Mouse (Mus musculus): ENCODE measurements around the gene Rpl35a. TPM values are rescaled to one million over a fixed set of nuclear protein-coding genes. Genes with fewer than 3 reads are reported as not detected.
A peak's percentile ranks its signal among the peaks of the same experiment; 100 is the strongest.
"Not testable (repeated sequence)": the region's sequence is repeated elsewhere in the genome, so short reads cannot be mapped to it uniquely, and the experiment has no call there.

Rpl35a gene
- 1,000 to 10,000 TPM; 1,192 to 1,593 TPM for polyA plus RNA-seq (2017; shearing (Covaris generic))

DNA sequence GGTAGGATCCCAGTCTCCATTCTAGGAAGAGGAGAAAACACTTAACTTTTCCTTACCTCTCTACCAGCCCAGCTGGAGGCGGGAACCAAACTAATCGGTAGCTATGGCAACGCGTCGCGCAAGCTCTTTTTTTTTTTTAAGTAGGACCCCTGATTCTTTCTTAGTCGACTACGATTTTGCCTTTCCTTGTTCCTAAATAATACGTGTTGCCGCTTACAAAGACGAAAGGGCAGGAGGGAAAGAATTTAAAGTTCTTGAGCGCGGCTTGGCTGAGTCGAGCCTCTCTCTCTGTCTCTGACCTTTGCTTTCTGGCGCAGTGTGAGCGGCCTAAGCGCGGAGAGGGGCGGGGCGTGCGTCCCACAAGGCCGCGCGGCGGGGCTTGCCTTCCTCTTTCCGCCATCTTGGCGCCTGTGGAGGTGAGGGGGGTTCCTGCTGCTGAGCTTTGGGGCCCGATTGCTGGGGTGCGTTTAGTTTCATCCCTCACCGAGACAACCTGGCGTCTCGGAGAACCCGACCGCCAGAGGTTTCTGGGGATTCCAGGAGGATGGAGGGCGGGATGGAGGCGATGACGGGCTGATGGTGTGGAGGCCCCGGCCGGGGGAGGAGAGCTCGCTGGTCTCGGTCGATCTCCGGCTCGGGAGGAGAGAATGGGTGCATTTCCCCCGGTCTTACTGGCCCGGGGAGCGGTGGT lies at the start of gene Rpl35a, which contains the start of gene Iqcg:
Gene Rpl35a, plus strand, starts transcription at position 359 of the 691 bp plus-strand sequence.
Gene Iqcg, minus strand, starts transcription at position 124 of the 691 bp plus-strand sequence.
- ATAC-seq, result peak; percentile 91

DNA sequence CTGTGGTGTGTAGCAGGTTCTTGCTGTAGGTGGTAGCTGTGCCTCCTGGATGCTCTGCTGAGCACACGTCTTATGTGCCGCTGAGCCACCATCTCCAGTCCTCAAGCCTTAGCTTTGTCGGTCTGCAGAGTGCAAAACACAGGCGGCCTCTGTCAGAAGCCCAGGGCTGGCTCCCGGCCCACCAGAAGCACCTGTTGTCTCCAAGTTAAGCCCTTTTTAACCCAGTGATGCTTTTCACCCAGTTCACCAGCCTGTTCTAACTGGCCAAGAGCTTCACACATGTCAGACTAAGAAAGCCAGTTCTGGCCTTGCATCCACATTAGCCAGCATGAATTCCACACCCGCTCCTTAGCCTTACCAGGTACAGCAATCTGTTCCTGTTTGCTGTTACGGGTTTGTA lies 49.4 kb upstream of the Rpl35a start:
- no peak for ATAC-seq

DNA sequence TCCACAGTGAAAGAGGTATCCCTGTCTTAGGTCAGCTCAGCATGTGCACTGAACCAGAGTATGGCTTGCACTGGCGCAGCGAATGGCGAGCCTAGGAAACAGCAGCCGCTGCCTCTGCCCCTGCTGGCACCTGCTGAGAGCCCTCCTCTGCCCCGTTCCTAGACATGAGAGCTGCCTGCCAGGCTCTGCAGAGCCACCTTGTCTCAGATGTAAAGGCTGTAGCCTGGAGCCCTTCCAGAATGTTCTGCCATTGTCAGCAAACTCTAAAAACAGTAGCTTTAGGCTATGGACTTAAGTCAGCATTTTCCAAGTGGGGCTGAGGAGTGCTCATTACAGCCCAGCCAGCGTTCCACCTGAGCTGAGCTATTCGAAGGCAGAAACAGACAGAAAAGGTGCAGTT lies 48.8 kb upstream of the Rpl35a start:
- no peak for ATAC-seq

DNA sequence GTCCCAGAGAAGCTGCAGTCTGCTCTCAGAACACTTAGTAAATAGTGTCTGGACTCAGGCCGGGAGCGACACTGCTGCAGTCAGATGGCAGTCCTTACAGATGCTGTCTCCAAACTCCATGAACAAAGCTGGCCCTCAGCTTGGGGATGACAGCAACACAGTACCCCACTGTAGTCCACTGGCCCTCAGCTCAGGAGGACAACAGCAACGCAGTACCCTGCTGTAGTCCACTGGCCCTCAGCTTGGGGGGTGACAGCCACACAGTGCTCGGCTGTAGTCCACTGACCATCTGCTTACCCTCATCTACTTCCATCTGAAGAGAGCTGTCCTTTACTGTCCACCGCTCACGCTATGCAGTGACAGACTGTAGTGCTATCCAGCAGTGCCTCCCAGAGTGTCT lies 46.1 kb upstream of the Rpl35a start:
- no peak for ATAC-seq

DNA sequence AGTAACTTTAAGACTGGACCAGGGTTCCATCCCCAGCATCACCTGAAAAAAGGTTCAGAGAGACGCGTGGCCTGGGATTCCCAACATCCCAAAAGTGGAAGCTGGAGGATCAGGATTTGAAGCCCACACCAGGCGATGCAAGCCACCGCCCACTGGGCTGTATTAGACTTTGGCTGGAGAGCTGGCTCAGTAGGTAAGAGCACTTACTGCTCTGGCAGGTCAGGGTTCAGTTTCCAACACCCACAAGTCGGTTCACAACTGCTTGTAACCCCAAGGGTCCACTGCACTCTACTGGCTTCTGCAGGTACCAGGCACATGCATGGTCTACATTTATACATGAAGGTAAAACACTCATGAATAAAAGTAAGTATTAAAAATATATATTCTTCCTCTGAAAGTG lies 42.5 kb upstream of the Rpl35a start:
- no peak for ATAC-seq

DNA sequence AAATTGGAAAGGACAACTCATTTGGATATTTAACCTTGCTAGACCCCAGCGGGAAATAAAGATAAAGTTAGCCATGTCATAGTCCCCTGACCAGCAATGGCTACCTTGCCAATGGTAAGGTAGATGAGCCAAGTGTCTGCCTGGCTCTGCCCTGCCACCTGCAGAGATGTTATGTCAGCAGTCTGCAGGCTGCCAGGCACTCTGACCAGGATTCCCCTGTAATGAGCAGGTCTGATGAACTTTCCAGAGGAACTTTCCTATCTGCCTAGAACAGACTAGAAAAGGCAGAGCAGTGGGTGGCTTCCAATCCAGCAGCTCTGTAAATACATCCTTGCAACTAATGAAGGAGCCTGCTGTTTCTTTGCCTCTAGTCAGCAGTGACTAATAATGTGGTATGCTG lies 41.3 kb upstream of the Rpl35a start:
- ATAC-seq, result no peak

DNA sequence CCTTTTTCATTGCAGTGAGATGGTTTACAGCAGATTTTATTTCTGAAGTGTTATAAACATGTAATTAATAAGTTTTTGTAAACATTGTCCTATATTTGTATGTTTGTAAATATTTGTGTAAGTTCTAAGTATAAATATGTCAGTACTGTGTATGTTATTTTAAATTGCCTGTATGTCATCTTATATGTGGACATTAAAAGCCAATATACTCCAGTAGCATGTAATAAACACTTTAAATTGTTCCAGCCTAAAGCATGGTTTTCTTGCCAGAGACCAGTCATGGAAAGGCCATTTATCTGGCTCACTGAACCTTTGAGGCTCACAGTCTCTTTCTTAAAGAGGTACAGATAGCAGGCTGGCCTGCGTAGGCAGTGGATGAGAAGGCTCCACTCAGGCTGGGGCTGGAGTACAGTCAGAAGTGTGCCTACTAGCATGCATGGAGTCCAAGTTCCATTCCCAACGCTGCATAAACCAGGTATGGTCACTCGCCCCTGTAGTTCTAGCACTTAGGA lies 40.8 kb upstream of the Rpl35a start:
- no peak for ATAC-seq

DNA sequence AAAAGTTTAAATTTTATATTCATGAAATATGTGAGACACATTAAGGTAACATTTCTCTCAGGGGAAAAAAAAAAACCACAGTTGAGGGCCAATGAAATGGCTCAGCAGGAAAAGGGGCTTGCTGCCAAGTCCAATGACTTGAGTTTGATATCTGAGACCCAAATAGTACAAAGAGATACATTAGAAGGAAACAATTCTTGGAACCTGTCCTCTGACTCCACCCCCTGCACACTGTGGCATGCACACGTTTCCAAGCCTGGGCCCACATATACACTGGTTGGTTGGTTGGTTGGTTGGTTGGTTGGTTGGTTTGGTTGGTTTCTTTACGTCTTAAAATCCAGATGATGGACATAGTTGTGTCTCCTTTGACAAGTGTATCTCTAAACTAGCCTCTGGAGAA lies 40.3 kb upstream of the Rpl35a start:
- ATAC-seq, result no peak

DNA sequence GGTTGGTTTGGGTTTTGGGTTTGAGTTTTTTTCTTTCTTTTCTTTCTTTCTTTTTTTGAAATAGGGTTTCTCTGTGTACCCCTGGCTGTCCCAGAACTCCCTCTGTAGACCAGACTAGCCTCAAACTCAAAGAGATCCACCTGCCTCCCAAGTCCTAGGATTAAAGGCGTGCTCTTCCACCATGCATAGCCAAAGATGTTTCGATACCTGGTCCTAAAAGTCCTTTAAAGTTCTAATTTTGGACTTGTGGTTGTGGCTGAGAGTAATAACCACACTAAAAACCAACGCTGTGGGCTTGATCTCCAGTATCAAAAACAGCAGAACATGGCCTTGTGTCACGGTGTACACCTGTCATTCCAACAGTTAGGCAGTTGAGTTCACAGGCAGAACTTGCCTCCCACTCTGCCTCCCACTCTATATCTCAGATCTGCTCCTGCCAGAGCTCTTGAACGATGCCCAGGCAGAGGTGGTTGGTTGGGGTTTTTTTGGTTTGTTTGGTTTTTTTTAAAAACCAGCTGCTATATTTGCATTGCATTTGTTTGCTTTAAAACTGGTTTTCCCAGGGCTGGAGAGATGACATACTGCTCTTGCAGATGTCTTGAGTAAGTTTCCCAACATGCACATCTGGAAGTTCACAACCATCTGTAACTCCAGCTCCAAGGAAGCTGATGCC lies 38.4 kb upstream of the Rpl35a start:
- no peak for ATAC-seq

DNA sequence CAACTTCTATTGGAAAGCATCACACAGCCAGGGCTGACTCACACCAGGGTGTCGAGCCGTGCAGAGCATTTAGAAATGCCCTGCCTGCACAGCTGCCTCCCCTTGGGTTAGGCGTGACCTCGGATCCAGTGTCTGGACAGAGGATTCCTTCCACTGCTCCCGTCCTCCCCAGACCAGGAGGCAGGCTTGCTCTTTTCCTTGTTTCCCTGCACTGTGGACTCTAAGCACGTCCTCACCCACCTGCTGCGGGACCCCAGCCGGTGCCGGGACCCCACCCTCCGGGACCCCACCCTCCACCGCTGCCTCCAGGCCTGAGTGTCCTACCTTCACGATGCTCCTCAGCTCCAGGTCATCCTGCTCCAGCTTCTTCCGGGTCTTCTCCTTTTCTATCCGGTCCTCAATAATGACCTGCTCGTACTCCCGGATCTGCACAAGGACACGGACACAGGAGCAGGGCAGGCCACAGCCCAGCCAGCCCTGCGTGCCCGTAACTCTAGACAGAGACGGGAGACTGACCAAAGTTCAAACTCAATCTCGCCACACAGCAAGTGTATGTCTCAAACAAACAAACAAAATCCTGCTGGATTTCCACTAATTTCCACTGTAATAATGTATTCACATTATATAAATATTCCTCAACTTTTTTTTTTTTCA lies 37.0 kb upstream of the Rpl35a start:
- no peak for ATAC-seq

DNA sequence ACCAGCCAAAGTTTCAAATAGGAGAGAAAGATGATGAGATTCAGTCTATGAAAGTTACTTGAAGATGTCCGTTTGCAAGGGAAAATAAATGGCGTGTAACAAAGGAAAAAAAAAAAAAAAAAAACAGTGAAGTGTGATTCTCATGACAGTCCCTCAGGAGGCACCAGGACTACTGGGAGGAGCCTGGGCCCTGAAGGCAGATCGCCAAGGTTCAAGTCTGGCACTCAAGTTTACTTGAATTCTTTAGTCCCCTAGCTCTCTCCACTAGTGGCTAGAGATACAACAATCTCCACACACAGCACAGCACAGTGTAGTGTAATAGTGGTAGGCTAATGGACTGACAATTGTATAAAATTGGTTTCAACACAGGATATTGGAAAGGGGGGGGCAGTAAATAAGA lies 34.9 kb upstream of the Rpl35a start:
- no peak for ATAC-seq

DNA sequence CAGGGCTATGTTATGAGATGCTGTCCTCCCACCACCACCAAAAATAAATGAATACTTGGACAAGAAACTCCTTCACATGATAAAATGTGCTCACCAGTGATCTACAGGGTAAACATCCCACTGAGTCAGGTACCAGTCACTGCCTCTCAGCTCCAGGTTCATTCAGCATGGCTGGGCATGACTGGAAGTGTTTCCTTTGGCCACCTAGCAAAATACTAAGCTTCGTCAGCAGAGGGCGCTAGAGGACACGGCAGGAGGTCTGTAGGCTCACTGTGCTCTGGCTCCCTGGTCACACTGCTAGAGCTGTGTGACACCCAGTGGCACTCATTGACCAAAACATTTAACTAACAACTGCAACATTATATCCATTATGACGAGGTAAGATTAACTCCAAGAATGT lies 32.5 kb upstream of the Rpl35a start:
- peak; percentile 79 for ATAC-seq

DNA sequence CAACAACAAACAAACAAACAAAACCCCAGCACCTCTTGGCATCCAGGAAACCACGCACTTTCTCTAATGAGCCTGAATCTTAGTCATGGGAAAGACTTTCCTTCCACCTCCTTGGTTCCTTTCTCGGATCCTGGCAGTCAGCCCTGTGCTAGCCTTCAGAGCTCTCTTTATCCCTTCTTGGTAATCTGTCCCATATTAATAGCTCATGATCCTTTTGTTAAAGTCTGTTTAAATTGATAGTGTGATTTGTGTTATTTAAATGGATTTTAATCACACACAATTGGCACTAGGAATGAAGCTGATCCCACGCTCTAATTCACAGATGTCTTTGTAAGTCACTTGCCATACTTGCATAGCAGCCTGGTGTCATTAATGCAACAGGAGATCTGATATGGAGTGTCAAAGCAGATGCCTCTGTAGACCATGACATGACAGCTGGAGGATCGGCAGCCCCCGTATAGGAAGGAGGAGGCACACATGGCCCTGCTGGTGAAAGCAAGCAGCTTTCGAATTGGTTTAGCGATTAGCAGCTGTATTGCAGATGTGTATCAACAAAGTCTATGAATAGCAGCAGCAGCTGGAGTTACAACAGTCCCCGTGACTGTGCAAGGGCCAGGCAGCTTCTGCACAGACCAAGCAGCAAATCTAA lies 31.7 kb upstream of the Rpl35a start:
- no peak for ATAC-seq

DNA sequence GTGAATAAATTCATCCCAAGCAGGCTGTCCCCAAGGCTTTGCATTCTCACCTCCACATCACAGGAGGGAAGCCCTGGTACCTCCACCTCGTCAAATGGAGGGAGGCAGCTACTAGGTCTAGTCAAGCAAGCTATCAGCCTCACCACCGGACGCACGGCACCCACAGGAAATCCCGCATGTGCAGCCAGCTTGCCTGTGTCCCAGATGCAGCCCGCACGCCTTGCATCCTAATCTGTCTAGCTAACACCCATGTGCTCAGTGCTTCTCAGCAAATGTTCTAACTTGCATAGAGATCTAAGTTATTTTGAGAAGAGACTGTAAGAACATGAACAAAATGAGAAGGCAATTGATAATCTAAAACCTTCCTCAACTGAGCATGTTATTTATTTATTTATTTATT lies 29.9 kb upstream of the Rpl35a start:
- ATAC-seq, result no peak

DNA sequence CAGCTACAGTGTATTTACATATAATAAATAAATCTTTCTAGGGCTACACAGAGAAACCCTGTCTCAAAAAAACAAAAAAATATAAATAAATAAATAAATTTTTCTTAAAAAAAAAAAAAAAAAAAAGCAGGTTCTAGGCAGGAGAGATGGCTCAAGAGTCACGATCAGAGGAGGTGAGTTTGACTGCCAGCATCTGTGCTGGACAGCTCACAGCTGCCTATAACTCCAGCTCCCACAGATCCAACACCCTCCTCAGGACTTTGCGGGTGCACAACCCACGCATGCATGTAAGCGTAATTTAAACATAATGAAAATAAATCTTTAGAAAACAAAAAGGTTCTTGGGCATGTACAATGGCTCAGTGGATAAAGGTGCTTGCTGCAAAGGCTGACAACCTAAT lies 20.2 kb upstream of the Rpl35a start:
- ATAC-seq, result no peak

DNA sequence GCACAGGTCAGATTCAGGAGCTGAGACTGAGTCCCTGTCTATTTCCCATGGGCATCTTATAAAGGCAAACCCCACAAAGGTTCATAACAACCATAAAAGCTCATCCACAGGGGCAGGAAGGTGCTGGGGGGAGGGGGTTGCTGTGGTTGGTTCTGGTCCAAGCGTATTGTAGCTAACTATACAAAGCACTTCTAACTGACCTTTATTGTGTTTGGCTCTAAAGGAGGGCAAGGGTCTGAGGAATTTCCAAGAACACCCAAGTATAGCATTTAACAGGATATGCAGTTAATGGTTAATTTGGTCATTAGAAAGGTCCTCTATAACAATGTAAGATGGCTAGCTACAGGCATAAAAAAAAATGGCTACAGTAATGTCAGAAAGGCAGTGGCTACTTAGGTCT lies 13.6 kb upstream of the Rpl35a start:
- no peak for ATAC-seq

DNA sequence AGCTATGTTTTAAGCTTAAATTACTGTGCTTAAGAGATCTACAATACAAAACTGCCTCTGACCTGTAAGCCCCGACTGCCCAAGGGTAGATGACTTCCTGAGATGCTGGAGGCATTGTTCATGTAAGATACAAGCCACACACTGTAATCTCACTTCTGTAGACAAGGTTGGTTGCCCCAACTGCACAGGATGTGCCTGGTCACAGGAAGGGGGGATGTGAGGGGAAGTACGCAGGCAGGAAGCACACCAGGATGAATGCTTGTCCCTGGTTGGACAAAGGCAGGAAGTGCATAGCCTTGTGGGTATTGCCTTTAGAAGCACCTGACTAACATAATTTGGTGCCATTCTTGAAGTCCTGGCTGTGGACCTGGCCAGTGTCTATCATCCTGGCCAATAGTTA lies 13.0 kb upstream of the Rpl35a start:
- peak; percentile 87 for ATAC-seq

DNA sequence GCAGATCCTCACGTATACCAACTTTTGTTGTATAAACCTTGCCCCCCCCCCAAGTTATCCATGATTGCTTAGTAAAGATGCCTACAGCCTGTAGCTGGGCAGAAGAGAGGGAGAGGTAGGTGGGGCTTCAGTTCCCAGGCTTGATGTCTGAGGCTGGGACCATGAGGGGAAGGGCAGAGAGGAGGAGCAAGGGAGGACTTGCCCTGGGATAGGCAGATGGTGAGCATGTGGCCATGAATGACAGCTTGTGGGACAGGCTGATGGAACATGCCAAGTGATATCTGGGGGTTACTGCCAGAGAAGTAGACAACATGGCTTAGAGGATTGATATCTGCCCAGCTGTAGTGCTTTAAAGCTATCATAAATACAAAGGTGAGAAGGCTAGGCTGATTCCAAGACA lies 8.2 kb upstream of the Rpl35a start:
- ATAC-seq, result no peak

DNA sequence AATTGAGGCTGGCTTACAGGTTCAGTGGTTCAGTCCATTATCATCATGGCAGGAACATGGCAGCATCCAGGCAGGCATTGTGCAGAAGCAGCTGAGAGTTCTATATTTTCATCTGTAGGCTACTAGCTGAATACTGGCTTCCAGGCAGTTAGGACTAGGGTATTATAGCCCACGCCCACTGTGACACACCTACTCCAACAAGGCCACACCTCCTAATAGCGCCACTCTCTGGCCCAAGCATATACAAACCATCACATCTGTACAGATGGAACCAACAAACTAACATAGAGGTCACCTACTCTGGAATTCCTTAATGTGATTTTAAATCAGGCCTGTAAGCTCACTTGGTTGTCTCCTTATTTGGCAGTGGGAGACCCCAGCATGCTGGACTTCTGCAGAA lies 7.6 kb upstream of the Rpl35a start:
- no peak for ATAC-seq

DNA sequence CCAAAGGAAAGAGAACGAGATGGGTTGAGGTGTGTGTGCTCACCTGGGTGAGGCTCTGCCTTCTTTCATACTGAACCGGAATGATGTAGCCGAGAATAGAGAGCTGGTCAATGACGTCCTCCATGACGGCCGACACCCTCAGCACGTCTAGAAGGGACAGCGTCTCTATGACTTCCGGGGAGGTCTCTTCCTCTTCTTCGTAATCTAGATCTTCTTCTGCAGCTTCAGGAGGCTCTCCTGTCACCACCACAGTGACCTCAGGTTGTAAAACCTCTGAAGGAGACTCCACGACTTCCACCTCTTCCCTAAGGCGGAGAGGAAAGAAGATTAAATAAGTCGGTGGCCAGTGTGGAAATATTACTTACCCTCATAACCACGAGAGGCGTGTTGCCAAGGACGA lies 6.4 kb upstream of the Rpl35a start:
- no peak for ATAC-seq

DNA sequence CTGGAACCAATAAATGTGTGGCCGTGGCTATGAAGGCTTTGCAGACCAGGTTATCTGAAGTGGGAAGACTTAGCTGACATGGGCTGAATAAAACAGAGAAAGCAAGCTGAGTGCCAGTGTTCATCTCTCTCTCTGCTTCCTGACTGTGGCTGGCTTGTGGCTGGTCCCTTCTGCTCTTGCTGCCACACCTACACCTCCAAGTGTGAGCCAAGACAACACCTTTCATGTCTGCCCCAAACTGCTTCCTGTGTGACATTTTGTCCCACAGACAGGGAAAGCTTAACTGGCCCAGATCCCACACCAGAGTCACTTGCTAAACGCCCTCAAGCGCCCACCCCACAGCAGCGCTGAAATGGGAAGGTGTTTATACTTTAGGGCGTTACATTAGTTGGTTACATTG lies 3.1 kb upstream of the Rpl35a start:
- ATAC-seq, result no peak

DNA sequence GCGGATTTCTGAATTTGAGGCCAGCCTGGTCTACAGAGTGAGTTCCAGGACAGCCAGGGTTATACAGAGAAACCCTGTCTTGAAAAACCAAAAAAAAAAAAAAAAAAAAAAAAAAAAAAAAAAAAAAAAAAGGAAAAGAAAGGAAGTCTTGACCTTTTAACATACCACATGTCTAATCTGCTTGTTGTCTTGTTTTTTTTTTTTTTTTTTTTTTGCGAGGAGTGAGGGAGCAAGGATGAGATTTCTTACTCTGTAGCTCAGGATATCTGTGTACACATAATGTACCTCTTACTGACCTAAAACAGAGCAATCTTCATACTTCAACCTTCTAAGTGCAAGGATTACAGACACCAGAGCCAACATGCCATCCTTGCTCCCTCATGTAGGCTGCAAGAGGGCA lies 1.3 kb upstream of the Rpl35a start:
- not testable (repeated sequence) for ATAC-seq

DNA sequence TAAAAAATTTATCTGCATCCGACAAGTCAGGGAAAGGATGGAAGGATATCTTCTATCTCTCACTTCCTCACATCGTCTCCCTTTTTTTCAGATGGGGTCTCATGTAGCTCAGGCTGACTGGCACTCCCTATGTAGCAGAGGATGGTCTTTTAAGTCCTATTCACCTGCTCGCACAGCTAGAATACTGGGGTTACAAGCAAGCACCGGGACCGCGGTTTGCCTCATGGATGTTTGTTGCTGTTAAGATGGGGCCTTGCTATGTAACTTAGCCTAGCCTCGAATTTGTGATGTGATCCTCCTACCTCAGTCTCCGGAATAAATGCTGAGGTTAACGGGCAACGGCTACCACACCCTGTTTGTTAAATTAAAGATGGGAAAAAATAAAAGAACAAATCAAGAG lies 598 bp upstream of the Rpl35a start:
- peak; percentile 21 for ATAC-seq

Measured in CD4-positive, CD25-positive, alpha-beta regulatory T cell, adult 4 months (primary cell).